Mouse (Mus musculus) cerebellum, adult 2 months (tissue): ENCODE results near the gene Clec4d.
"Not testable (repeated sequence)": the region's sequence is repeated elsewhere in the genome, so short reads cannot be mapped to it uniquely, and the experiment has no call there.

Experiments used
- CTCF ChIP-seq: fragments of 200-500 bp; IDR thresholded peaks from 2 replicates; pipeline ENCODE4 v1.5.1; 2011; ENCODE audit warnings: low read depth, mild to moderate bottlenecking, control low read depth, low read length, moderate library complexity, borderline replicate concordance; ENCODE audit not compliant: insufficient read depth
- POLR2A ChIP-seq: fragments of 200-500 bp; IDR thresholded peaks from 2 replicates; pipeline ENCODE4 v1.6.1; 2011; ENCODE audit warnings: low read length, control low read depth, borderline replicate concordance; ENCODE audit not compliant: insufficient read depth

- TF ChIP-seq POLR2A, CTCF: not testable (repeated sequence)
Observed at GRCm38 (mm10) chr6:123293509-123293908, 31.6 kb downstream of the Clec4d start.
